Mouse (Mus musculus) CH12.LX (cell line): Measurements from ENCODE around the gene Hoxa10. TPM values are rescaled to one million over a fixed set of nuclear protein-coding genes. Genes with fewer than 3 reads are reported as not detected.

Experiments
- DNase-seq: peaks from one replicate; pipeline ENCODE4 v3.0.0-alpha.2; 2013; ENCODE audit errors: extremely low read depth
- H3K27ac ChIP-seq: 2 replicates; pipeline ENCODE4 v1.5.1; 2012; ENCODE audit warnings: low read depth, mild to moderate bottlenecking, control low read depth, moderate library complexity; ENCODE audit not compliant: insufficient read depth
- H3K27me3 ChIP-seq: replicated peaks from 2 replicates; pipeline ENCODE3; 2012; ENCODE audit warnings: inconsistent platforms
- H3K36me3 ChIP-seq, 2 experiments: replicated peaks in 1 of 2; 2 replicates each; pipeline versions ENCODE3 to v1.6.1; 2012; ENCODE audit warnings: inconsistent platforms in 1 of 2, low read length in 1 of 2, mild to moderate bottlenecking in 1 of 2, mixed read lengths in 1 of 2, moderate library complexity in 1 of 2; ENCODE audit not compliant: control insufficient read depth in 1 of 2, insufficient read depth in 1 of 2
- H3K4me1 ChIP-seq, 2 experiments: 2 replicates each; pipeline ENCODE4 v1.6.1; 2012; ENCODE audit warnings: inconsistent platforms in 1 of 2, moderate library complexity in 1 of 2; ENCODE audit not compliant: insufficient read depth in 2 of 2, control insufficient read depth in 1 of 2
- H3K4me2 ChIP-seq: 2 replicates; pipeline ENCODE4 v1.6.1; 2012; ENCODE audit warnings: low read depth, mild to moderate bottlenecking, control low read depth; ENCODE audit not compliant: poor library complexity, insufficient read depth, severe bottlenecking
- H3K4me3 ChIP-seq, 3 experiments: fragments of 150-350 bp in 1 of 3; sonication (generic) in 1 of 3; replicated peaks in 1 of 3; 2 replicates each; pipeline versions ENCODE3 to v1.5.1; 2011 to 2012; ENCODE audit warnings: low read depth in 2 of 3, low read length in 2 of 3, mild to moderate bottlenecking in 2 of 3, moderate library complexity in 2 of 3, control low read depth in 1 of 3, improper control_type of control experiment in 1 of 3, inconsistent platforms in 1 of 3, mixed read lengths in 1 of 3; ENCODE audit not compliant: poor library complexity in 1 of 3
- H3K79me2 ChIP-seq: replicated peaks from 2 replicates; pipeline ENCODE4 v1.6.1; 2012; ENCODE audit warnings: mild to moderate bottlenecking, moderate library complexity; ENCODE audit not compliant: control insufficient read depth, poor library complexity, insufficient read depth, severe bottlenecking; ENCODE audit errors: extremely low read depth
- H3K9ac ChIP-seq: 2 replicates; pipeline ENCODE4 v1.6.1; 2012; ENCODE audit warnings: low read depth, mild to moderate bottlenecking, control low read depth, moderate library complexity; ENCODE audit not compliant: insufficient read depth
- H3K9me3 ChIP-seq: replicated peaks from 2 replicates; pipeline ENCODE3; 2012; ENCODE audit warnings: low read length, inconsistent platforms, mixed read lengths
- CTCF ChIP-seq, 2 experiments: IDR thresholded peaks in 1 of 2; conservative IDR thresholded peaks in 1 of 2; 2 replicates each; pipeline ENCODE4 v1.5.1; 2011 to 2012; ENCODE audit warnings: low read depth in 2 of 2, low read length in 2 of 2, improper control_type of control experiment in 1 of 2, inconsistent platforms in 1 of 2, mild to moderate bottlenecking in 1 of 2, moderate library complexity in 1 of 2
- ELF1 ChIP-seq: IDR thresholded peaks from 2 replicates; pipeline ENCODE4 v1.6.1; 2014; ENCODE audit warnings: low read depth, mild to moderate bottlenecking, inconsistent platforms, low read length, improper control_type of control experiment
- ETS1 ChIP-seq: conservative IDR thresholded peaks from 2 replicates; pipeline ENCODE4 v1.6.1; 2012; ENCODE audit warnings: low read depth, mild to moderate bottlenecking, inconsistent platforms, low read length, improper control_type of control experiment, moderate library complexity
- GABPA ChIP-seq: IDR thresholded peaks from 2 replicates; pipeline ENCODE4 v1.6.1; 2012; ENCODE audit warnings: low read depth, low read length, improper control_type of control experiment, inconsistent platforms; ENCODE audit not compliant: insufficient replicate concordance
- HCFC1 ChIP-seq: IDR thresholded peaks from 2 replicates; pipeline ENCODE4 v1.6.1; 2012; ENCODE audit warnings: low read depth, mild to moderate bottlenecking, inconsistent platforms, low read length, improper control_type of control experiment
- IRF4 ChIP-seq: IDR thresholded peaks from 2 replicates; pipeline ENCODE4 v1.6.1; 2014; ENCODE audit warnings: low read depth, mild to moderate bottlenecking, inconsistent platforms, low read length, improper control_type of control experiment
- JUND ChIP-seq: conservative IDR thresholded peaks from 2 replicates; pipeline ENCODE4 v1.6.1; 2011; ENCODE audit warnings: low read depth, low read length, improper control_type of control experiment
- MAX ChIP-seq: IDR thresholded peaks from 2 replicates; pipeline ENCODE4 v1.6.1; 2011; ENCODE audit warnings: low read length, improper control_type of control experiment
- MEF2A ChIP-seq: IDR thresholded peaks from 2 replicates; pipeline ENCODE4 v1.6.1; 2014; ENCODE audit warnings: low read depth, mild to moderate bottlenecking, inconsistent platforms, low read length, improper control_type of control experiment, borderline replicate concordance
- MXI1 ChIP-seq: IDR thresholded peaks from 2 replicates; pipeline ENCODE4 v1.6.1; 2011; ENCODE audit warnings: mild to moderate bottlenecking, low read depth, low read length, improper control_type of control experiment
- MYC ChIP-seq: IDR thresholded peaks from 2 replicates; pipeline ENCODE4 v1.6.1; 2011; ENCODE audit warnings: low read depth, mild to moderate bottlenecking, improper control_type of control experiment, low read length
- POLR2A ChIP-seq: IDR thresholded peaks from 2 replicates; pipeline ENCODE4 v1.6.1; 2011; ENCODE audit warnings: low read depth, mild to moderate bottlenecking, improper control_type of control experiment, low read length
- SIN3A ChIP-seq: IDR thresholded peaks from 2 replicates; pipeline ENCODE4 v1.6.1; 2012; ENCODE audit warnings: low read length, improper control_type of control experiment, inconsistent platforms
- UBTF ChIP-seq: IDR thresholded peaks from 2 replicates; pipeline ENCODE4 v1.6.1; 2012; ENCODE audit warnings: low read depth, mild to moderate bottlenecking, inconsistent platforms, low read length, improper control_type of control experiment, moderate library complexity
- USF1 ChIP-seq: IDR thresholded peaks from 2 replicates; pipeline ENCODE4 v1.6.1; 2014; ENCODE audit warnings: low read depth, mild to moderate bottlenecking, inconsistent platforms, low read length, improper control_type of control experiment
- USF2 ChIP-seq: conservative IDR thresholded peaks from 2 replicates; pipeline ENCODE4 v1.6.1; 2011; ENCODE audit warnings: low read depth, low read length, improper control_type of control experiment
- ZKSCAN1 ChIP-seq: IDR thresholded peaks from 2 replicates; pipeline ENCODE4 v1.6.1; 2012; ENCODE audit warnings: low read depth, inconsistent platforms, low read length, improper control_type of control experiment, borderline replicate concordance
- ZMIZ1 ChIP-seq: IDR thresholded peaks from 2 replicates; pipeline ENCODE4 v1.6.1; 2012; ENCODE audit warnings: low read depth, mild to moderate bottlenecking, inconsistent platforms, low read length, improper control_type of control experiment
- dilution Hi-C: fragments of 300-500 bp; cut with MboI; formaldehyde crosslinking; loops from 2 replicates; pipeline ENCODE4 v1.14.3; 2020; ENCODE audit warnings: low sequenced_read_pairs; ENCODE audit not compliant: extremely low pct_unique_long_range_greater_than_20kb, extremely low pct_ligation_motif_present
- in situ Hi-C: fragments of 300-500 bp; cut with MboI; formaldehyde crosslinking; loops from 3 replicates; pipeline ENCODE4 v1.14.3; 2019; ENCODE audit warnings: low sequenced_read_pairs, low pct_ligation_motif_present, low pct_unique_long_range_greater_than_20kb, mixed read lengths
- polyA plus RNA-seq: library from polyadenylated mRNA; unstranded; fragments of >175 nt; gene quantifications from 2 replicates; pipeline ENCODE4 v1.2.1, GENCODE M21; 2012; ENCODE audit warnings: low read depth; ENCODE audit not compliant: insufficient read length
- total RNA-seq, 2 experiments: library from RNA; depleted of rRNA; stranded (reverse); fragments of 300-350 nt in 1 of 2; fragments of >200 nt in 1 of 2; gene quantifications; 2 replicates each; pipeline ENCODE4 v1.2.3; 2012 to 2014

The Hoxa10 gene
- total and polyA plus RNA-seq, 3 experiments = 5.2 to 14.5 (median 14.3) TPM

GRCm38 (mm10) chr6:52245040-52245756 lies 4.5 kb upstream of the Hoxa10 start:
- no peak overlapping the region for H3K27ac ChIP-seq
- dilution Hi-C loops = no loop called here
- no peaks in the 10 kb centered on the region for H3K79me2 ChIP-seq
- no peak overlapping the region for H3K4me3 ChIP-seq
- DNase-seq = no peak
- H3K9ac ChIP-seq = no peak overlapping the region
- peaks cover 5% of the 10 kb centered on the region for H3K9me3 ChIP-seq
- no peaks in the 10 kb centered on the region for H3K27me3 ChIP-seq
- TF ChIP-seq HCFC1 (no peak), POLR2A (no peak), MAX (no peak), UBTF (no peak), ELF1 (no peak), GABPA (no peak), MEF2A (no peak), CTCF (conservative IDR thresholded peaks at IDR 0.05 in 1 of 2, IDR thresholded peaks at IDR 0.05 in 1 of 2; ENCODE audit: low read depth in 2 of 2, low read length in 2 of 2) (no peak), ZMIZ1 (no peak), MYC (no peak), SIN3A (no peak), USF1 (no peak), ZKSCAN1 (no peak), MXI1 (no peak), JUND (no peak), USF2 (no peak), IRF4 (no peak), ETS1 (no peak)
- TF ChIP-seq, all 38 proteins: peak for 0
- in situ Hi-C loops = no loop called here
- H3K4me1 ChIP-seq = peaks cover 0 to 9% of the 10 kb centered on the region in 2 experiments; a peak in 2 of 4 replicates
- H3K36me3 ChIP-seq = no peaks in the 10 kb centered on the region
- no peak overlapping the region for H3K4me2 ChIP-seq

DNA sequence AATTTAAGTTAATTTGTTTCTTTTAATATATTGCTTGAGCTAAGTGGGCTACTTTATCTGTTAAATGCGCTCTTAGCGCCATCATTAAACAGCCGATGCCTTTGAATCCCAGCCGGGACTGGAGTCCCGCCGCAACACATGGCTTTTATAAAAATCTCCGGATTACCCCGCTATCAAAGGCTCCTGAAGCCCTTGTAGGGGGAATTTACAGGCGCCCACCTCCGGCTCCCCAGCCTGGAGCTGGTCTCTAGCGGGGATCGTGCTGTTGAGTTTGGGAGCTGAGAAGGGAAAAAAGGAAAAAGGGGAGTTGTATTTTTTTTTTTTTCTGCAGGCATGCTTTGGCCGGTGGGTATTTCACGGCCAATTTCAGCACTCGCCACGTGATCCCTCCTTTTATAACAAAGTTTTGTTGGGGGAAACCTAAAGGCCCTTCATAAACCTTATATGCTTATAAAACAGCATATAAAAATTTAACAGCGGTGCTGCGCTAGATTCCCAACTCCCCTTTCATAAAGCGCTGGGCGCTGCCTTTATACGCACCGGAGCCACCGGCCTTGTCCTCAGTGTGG lies 3.9 kb upstream of the Hoxa10 start:
- H3K27ac ChIP-seq = no peak overlapping the region
- no peak overlapping the region for H3K4me3 ChIP-seq
- DNase-seq = no peak
- peaks cover 0 to 9% of the 10 kb centered on the region in 2 experiments; a peak in 2 of 4 replicates for H3K4me1 ChIP-seq
- H3K36me3 ChIP-seq = no peaks in the 10 kb centered on the region
- TF ChIP-seq GABPA = no peak
- no peak overlapping the region for H3K9ac ChIP-seq
- no peak overlapping the region for H3K4me2 ChIP-seq
- H3K27me3 ChIP-seq = no peaks in the 10 kb centered on the region
- dilution Hi-C loops (no loop called here), in situ Hi-C loops (no loop called here)
- H3K9me3 ChIP-seq = peaks cover 5% of the 10 kb centered on the region
- H3K79me2 ChIP-seq = no peaks in the 10 kb centered on the region
